Mouse (Mus musculus): ENCODE results near the gene Tnfrsf22.
A peak's percentile ranks its signal among the peaks of the same experiment; 100 is the strongest.

Tnfrsf22 gene

GRCm38 (mm10) chr7:143631503-143631902 lies 18.0 kb downstream of the Tnfrsf22 start:
- DNase-seq (ENCODE audit: low read depth, low spot score): no peak

DNA sequence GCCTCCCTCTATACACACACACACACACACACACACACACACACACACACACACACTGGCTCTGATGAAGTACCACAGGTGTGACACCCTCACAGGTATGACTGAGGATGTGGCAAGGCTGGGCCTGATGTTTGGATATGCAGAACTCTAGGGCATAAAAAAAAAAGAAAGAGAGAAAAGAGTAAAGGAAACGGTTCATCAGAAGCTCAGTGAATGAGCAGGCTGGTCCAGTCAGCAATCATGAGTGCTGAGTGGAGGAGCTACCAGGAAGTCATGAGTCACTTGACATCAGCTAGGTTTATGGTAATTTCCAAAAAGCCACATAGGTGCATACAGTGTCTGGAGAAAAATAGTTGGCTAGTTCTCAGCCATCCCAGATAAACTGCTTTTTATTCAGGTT lies 20.0 kb downstream of the Tnfrsf22 start:
- DNase-seq (ENCODE audit: low read depth, low spot score): no peak

DNA sequence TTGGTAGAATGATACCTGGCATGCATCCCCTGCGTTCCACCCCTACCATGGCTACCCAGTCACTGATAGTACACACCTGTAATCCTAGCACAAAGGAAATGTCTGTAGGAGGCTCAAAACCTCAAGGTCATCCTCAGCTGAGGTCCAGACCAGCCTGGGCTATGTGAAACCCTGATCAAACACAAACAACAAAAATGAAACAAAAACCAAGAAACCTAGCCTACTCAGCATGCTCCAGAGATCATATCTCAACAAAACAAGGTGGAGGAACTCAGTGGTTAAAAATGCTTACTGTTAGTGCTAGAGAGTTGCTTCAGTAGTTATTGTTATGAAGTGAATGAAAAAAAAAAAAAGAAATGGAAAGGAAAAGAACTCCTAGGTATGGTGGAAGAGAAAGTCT lies 20.9 kb downstream of the Tnfrsf22 start, which contains the start of gene Tnfrsf26:
Gene Tnfrsf26 (minus strand): TSS at position 183 of the 400 bp plus-strand sequence.
- DNase-seq (ENCODE audit: low read depth, low spot score): no peak

GRCm38 (mm10) chr7:143627555-143628286 lies 21.7 kb downstream of the Tnfrsf22 start:
- no peak for DNase-seq (ENCODE audit: low read depth, low spot score)

DNA sequence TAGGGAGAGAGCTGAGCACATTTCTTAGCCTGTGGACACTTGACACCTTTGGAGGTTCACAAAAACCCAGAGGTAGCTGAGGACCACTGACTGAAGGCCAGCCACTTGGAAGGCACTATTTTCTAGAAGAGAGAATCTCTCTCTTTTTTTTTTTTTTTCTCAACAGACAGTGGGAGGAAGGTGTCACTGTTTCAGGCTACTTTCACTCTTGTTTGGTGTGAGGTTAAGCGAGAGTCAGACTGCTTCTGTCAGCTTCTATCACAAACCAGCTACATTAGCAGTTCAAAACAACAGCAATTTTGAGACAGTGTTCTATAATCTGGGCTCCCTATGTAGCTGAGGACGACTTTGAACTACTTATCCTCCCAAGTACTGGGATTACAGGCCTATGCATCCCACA lies 23.3 kb downstream of the Tnfrsf22 start:
- DNase-seq (ENCODE audit: low read depth, low spot score): no peak

DNA sequence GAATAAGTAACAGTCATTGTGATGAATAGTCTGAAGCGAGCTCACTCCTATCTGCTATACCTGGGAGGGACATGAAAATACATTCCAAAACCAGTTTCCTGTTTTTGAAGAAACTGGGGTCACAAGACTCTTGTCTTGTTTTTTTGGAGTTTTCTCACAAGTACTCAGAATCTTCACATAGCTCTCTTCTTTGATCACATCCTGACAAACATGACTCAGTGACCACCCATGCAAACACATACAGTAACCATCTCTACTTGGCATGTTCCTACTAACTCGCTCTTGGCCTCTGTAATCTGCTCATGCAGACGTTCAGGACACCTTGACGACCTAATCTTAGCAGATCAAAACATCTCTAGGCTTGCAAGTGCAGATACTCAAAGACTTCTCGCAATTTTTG lies 24.3 kb downstream of the Tnfrsf22 start:
- DNase-seq (ENCODE audit: low read depth, low spot score): no peak

DNA sequence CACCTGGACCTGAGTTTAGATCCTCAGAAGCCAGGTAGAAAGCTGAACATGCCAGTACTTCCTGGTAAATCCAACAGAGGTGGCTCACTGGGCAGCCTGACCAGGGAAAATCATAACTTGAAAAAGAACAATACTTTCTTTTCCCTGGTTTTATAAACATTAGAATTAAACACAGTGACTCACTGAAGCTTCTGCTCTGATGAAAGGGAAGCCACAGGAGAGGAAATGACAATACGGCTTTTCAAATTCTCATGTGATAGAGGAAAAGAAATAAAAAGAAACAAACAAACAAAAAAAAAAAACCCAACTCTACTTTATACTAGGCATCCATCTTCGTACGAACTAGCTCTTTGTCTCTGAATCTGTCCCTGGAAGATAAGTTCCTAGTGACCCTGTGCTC lies 24.9 kb downstream of the Tnfrsf22 start:
- no peak for DNase-seq (ENCODE audit: low read depth, low spot score)

DNA sequence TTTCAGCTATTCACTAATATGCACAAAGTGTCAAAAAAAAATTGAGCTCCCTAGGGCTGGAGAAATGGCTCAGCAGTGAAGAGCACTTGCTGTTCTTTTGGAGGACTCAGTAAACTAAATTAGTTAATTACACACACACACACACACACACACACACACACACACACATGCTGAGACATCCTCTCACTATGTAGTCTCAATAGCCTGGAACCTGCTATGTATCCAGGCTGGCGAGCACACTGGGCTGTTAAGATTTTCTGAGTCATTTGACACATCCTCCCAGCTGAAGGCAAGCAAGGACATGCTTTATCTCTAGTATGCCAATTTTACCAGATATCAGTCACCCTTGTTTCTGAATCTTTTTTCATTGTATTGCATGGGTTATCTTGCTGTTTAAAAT lies 28.5 kb downstream of the Tnfrsf22 start:
- no peak for DNase-seq (ENCODE audit: low read depth, low spot score)

DNA sequence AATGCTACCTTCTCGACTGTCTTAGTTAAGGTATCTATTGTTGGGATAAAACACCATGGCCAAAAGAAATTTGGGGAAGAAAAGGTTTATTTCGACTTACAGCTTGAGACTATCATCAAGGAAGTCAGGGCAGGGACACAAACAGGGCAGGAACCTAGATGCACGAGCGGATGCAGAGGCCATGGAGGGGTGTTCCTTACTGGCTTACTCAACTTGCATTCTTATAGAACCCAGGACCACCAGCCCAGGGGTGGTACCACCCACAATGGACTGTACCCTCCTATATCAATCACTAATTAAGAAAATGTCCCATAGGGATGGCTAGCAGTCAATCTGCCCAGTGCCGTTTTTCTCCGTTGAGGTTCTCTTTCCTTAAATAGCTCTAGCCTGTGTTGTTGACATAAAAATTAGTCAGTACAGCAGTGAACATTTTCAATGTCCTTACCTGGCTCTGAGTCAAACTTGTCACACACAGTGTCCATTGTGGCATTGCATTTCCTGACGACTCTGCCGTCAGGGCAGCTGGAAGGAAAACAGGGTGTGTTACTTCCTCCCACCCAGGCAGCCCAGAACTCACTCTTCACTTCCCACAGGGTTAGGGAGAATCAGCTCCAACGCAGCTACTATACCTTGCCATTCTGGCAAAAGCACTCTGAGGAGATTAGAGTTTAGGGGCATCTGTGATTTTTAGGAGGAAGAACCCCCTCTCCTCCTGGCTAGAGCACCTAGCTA lies 34.9 kb downstream of the Tnfrsf22 start:
- DNase-seq (ENCODE audit: low read depth, low spot score): no peak

GRCm38 (mm10) chr7:143612215-143612614 lies 37.2 kb downstream of the Tnfrsf22 start:
- no peak for DNase-seq (ENCODE audit: low read depth, low spot score)

- no peak for DNase-seq (ENCODE audit: low read depth, low spot score)
Measured at GRCm38 (mm10) chr7:143605321-143605720, 44.1 kb downstream of the Tnfrsf22 start.

GRCm38 (mm10) chr7:143604889-143605288 lies 44.6 kb downstream of the Tnfrsf22 start:
- no peak for DNase-seq (ENCODE audit: low read depth, low spot score)

GRCm38 (mm10) chr7:143601705-143602104 lies 47.8 kb downstream of the Tnfrsf22 start:
- no peak for DNase-seq (ENCODE audit: low read depth, low spot score)

DNA sequence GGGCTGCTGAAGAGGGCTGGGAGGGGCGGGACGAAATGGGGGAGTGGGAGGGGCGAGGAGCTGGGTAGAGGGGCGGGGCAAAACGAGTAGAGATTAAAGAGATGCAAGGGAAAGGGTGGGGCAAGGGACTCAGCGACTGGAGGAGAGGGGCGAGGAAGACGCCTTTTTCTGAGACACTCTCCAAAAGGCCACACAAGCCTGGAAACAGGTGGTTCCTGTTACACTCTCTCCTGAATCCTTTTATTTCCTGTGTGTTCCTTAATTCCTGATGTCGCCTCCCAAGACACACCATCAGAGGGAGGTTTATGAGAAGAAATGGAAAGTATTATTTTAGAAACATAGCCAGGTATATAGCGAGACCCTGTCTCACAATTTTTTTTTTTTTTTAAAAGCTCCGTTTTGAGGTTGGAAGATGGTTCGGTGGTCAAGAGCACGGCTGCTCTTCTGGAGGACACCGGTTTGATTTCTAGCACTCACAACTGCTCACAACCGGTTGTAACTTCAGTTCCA lies 49.2 kb downstream of the Tnfrsf22 start:
- DNase-seq (ENCODE audit: low read depth, low spot score): no peak

DNA sequence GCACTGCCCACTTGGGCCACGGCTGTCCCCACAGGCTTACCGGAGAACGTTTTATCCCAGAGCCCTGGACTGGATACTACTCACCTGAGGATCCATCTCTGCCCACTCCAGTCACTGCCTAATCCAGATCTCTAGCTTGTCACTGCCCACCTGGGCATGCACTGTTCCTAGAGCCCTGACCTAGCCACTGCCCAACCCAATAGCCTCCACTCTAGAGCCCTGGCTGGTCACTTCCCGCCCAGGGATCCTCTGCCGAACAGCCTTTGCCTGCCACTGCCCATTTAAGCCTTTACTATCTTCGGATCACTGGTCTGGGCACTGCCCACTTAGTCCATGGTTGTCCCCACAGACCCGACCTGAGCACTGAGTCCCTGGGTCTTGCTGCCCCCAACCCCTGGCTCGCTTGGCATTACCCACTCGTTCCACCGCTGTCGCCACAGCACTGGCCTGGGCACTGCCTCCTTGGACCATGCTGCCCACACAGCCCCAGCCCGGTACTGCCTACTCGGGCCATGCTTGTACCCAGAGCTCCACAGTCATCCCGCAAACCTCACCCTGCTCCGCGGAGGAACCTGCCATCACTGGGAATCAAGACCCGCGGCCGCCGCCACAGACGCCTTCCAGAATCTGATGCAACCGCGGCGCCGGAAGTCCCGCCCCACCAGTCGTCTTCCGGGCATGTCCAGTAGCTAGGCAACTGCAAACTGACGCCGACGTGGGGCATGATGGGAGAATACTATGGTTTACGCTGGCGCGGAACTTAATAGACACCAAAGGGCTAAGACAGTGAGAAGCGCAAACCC lies 49.8 kb downstream of the Tnfrsf22 start, which contains the start of gene Cars:
Gene Cars (minus strand): TSS at position 663 of the 803 bp plus-strand sequence.
- peak; percentile 96 for DNase-seq (ENCODE audit: low read depth, low spot score)

DNA sequence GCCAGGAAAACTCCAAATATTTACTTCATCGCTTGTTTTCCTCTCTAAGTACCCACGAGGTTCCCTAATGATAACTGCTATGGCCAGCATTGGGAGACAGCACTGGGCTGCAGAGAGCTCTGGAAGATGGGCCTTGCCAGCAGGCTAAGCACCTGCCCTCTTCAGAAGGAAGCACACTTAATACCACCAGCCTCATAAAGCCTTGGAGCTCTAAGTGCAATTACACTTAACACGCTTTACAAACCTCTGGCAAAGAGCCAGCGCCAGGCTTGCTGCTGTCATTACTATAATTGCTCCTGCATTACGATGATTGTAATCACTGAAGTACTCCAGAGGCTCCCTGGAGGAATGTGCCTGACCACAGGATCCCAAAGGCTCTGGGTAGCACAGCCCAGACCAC lies 54.6 kb downstream of the Tnfrsf22 start:
- no peak for DNase-seq (ENCODE audit: low read depth, low spot score)

- no peak for DNase-seq (ENCODE audit: low read depth, low spot score)
Measured at GRCm38 (mm10) chr7:143592255-143592654, 57.2 kb downstream of the Tnfrsf22 start.

GRCm38 (mm10) chr7:143588006-143588405 lies 61.5 kb downstream of the Tnfrsf22 start:
- no peak for DNase-seq (ENCODE audit: low read depth, low spot score)

GRCm38 (mm10) chr7:143587586-143587985 lies 61.9 kb downstream of the Tnfrsf22 start:
- no peak for DNase-seq (ENCODE audit: low read depth, low spot score)

All from forelimb bud, embryonic 11.5 days (tissue).